Mouse (Mus musculus): Measurements from ENCODE around the gene Fam171a1.

- TF ChIP-seq POLR2A (IDR thresholded peaks at IDR 0.05; ENCODE audit: borderline replicate concordance, control insufficient read depth, low read depth, low read length) (no peak), CTCF (IDR thresholded peaks at IDR 0.05; ENCODE audit: control insufficient read depth, insufficient read depth, low read length) (no peak)
Observed at GRCm38 (mm10) chr2:3141804-3142203, 27.8 kb downstream of the Fam171a1 start.

Data from bone marrow, adult 2 months (tissue).